Mouse (Mus musculus): ENCODE data around the gene Cdh22.

DNA sequence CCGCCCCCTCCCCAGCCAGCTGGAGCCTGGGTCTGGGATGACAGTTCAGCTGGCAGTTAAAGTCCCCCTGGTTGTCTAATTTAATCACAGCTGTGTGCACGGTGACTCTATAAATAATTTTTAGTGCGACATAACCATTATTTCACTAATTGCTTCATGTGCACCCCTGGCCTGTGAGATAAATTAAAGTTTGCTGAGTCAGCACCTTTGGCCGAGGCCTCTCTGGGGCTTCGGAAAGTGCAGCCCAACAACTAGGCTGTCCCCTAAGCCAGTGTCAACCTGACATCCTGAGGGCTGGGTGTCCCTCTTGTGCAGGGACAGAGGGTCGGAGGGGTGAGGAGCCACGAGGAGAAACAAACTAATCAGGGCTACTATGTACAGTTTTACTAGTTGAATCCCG is 25.2 kb upstream of the Cdh22 start:
- no peak for TF ChIP-seq CTCF (IDR thresholded peaks at IDR 0.05; ENCODE audit: borderline replicate concordance, extremely low read depth, insufficient read depth, insufficient read length)
- no peak for TF ChIP-seq POLR2A (IDR thresholded peaks at IDR 0.05; ENCODE audit: borderline replicate concordance, extremely low read depth, insufficient read depth, insufficient read length, poor library complexity, severe bottlenecking)

Data from brain, embryonic 14.5 days (tissue).